Mouse (Mus musculus): ENCODE measurements at regions not wholly inside any gene's neighbourhood (a gene's known extent, or its start where the extent isn't known, plus 50 kb on each side); places are given as distances from the start of the nearest gene placed in this dataset.
"Not testable (repeated sequence)": the region's sequence is repeated elsewhere in the genome, so short reads cannot be mapped to it uniquely, and the experiment has no call there.

- DNase-seq (ENCODE audit: low read depth): not testable (repeated sequence)
Observed at GRCm38 (mm10) chr14:52853598-52853997, 358.0 kb upstream of the Olfr1507 start.

- DNase-seq (ENCODE audit: low read depth): not testable (repeated sequence)
Observed at GRCm38 (mm10) chr14:52847970-52848369, 352.4 kb upstream of the Olfr1507 start.

GRCm38 (mm10) chr14:52824005-52824404 is 328.5 kb upstream of the Olfr1507 start:
- not testable (repeated sequence) for DNase-seq (ENCODE audit: low read depth)

GRCm38 (mm10) chr14:52821617-52822016 is 326.1 kb upstream of the Olfr1507 start:
- not testable (repeated sequence) for DNase-seq (ENCODE audit: low read depth)

- not testable (repeated sequence) for DNase-seq (ENCODE audit: low read depth)
Observed at GRCm38 (mm10) chr14:52811128-52811415, 315.5 kb upstream of the Olfr1507 start.

GRCm38 (mm10) chr14:52810275-52811127 is 315.0 kb upstream of the Olfr1507 start:
- DNase-seq (ENCODE audit: low read depth): peak; percentile 34

GRCm38 (mm10) chr14:52801705-52802104 is 306.2 kb upstream of the Olfr1507 start:
- not testable (repeated sequence) for DNase-seq (ENCODE audit: low read depth)

GRCm38 (mm10) chr14:52792600-52792999 is 297.1 kb upstream of the Olfr1507 start:
- DNase-seq (ENCODE audit: low read depth): not testable (repeated sequence)

GRCm38 (mm10) chr14:52791828-52792227 is 296.3 kb upstream of the Olfr1507 start:
- peak; percentile 25 for DNase-seq (ENCODE audit: low read depth)

GRCm38 (mm10) chr14:52782832-52783231 is 287.3 kb upstream of the Olfr1507 start:
- not testable (repeated sequence) for DNase-seq (ENCODE audit: low read depth)

- DNase-seq (ENCODE audit: low read depth): peak; percentile 19
Observed at GRCm38 (mm10) chr14:52775816-52776215, 280.3 kb upstream of the Olfr1507 start.

- not testable (repeated sequence) for DNase-seq (ENCODE audit: low read depth)
Observed at GRCm38 (mm10) chr14:52769450-52769849, 273.9 kb upstream of the Olfr1507 start.

GRCm38 (mm10) chr14:52752159-52752558 is 256.6 kb upstream of the Olfr1507 start:
- DNase-seq (ENCODE audit: low read depth): peak; percentile 11

GRCm38 (mm10) chr14:52726680-52727079 is 231.1 kb upstream of the Olfr1507 start:
- not testable (repeated sequence) for DNase-seq (ENCODE audit: low read depth)

- not testable (repeated sequence) for DNase-seq (ENCODE audit: low read depth)
Observed at GRCm38 (mm10) chr14:52724988-52725387, 229.4 kb upstream of the Olfr1507 start.

- DNase-seq (ENCODE audit: low read depth): peak; percentile 36
Observed at GRCm38 (mm10) chr14:52720640-52721039, 225.1 kb upstream of the Olfr1507 start.

- DNase-seq (ENCODE audit: low read depth): not testable (repeated sequence)
Observed at GRCm38 (mm10) chr14:52700851-52701250, 205.3 kb upstream of the Olfr1507 start.

GRCm38 (mm10) chr14:52683636-52684035 is 188.1 kb upstream of the Olfr1507 start:
- DNase-seq (ENCODE audit: low read depth): not testable (repeated sequence)

GRCm38 (mm10) chr14:52654355-52654754 is 158.8 kb upstream of the Olfr1507 start:
- peak; percentile 10 for DNase-seq (ENCODE audit: low read depth)

- DNase-seq (ENCODE audit: low read depth): peak; percentile 38
Observed at GRCm38 (mm10) chr14:52638179-52638578, 142.6 kb upstream of the Olfr1507 start.

- DNase-seq (ENCODE audit: low read depth): peak; percentile 44
Observed at GRCm38 (mm10) chr14:52622184-52622583, 126.6 kb upstream of the Olfr1507 start.

GRCm38 (mm10) chr14:52580319-52580718 is 84.8 kb upstream of the Olfr1507 start:
- peak; percentile 20 for DNase-seq (ENCODE audit: low read depth)

GRCm38 (mm10) chr14:52566920-52567319 is 71.4 kb upstream of the Olfr1507 start:
- DNase-seq (ENCODE audit: low read depth): peak; percentile 21

- peak; percentile 5 for DNase-seq (ENCODE audit: low read depth)
Observed at GRCm38 (mm10) chr14:52565606-52566005, 70.1 kb upstream of the Olfr1507 start.
